Mouse (Mus musculus): Measurements from ENCODE around the gene Pcnx4.

GRCm38 (mm10) chr12:72583099-72583498 lies 46.9 kb downstream of the Pcnx4 start:
- TF ChIP-seq POLR2A (IDR thresholded peaks at IDR 0.05; ENCODE audit: extremely low read depth, insufficient read depth, low read length), result no peak
- TF ChIP-seq CTCF (IDR thresholded peaks at IDR 0.05; ENCODE audit: extremely low read depth, insufficient read depth, low read length), result no peak

Measured in cortical plate, adult 2 months (tissue).